27 mouse cellular contexts compared by ENCODE assay signal in genomic region chr8:96880956-96881355, GRCm38 (mm10).
DNase-seq lines count a peak whose midpoint lies in the region; ATAC-seq and TF ChIP-seq lines count a peak whose summit lies in the region.
"Had no signal": no experiment of that assay in that cellular context is flagged by ENCODE, and none has a peak within 500 bp of the region (broad histone marks: within the 10 kb centered on the region; RNA-seq: fewer than 3 reads in every experiment).

No protein-coding gene starts in this region.

- no peak overlapping the region for H3K9ac ChIP-seq in embryonic facial prominence, embryonic 14.5 days (ENCODE audit: low read depth, low read length)
- H3K9ac ChIP-seq in forebrain, postnatal 0 days: no peak overlapping the region
- H3K9ac ChIP-seq in forebrain, embryonic 11.5 days (ENCODE audit: low read length): no peak overlapping the region
- H3K9ac ChIP-seq in lung, embryonic 14.5 days: no peak overlapping the region
- H3K9ac ChIP-seq: embryonic facial prominence, embryonic 12.5 days; heart, embryonic 12.5 days; heart, embryonic 15.5 days; hindbrain, embryonic 12.5 days had no signal

- no peaks in the 10 kb centered on the region for H3K36me3 ChIP-seq in embryonic facial prominence, embryonic 14.5 days (ENCODE audit: control insufficient read depth, insufficient read depth, low read length)
- H3K36me3 ChIP-seq in embryonic facial prominence, embryonic 10.5 days (replicated peaks): no peaks in the 10 kb centered on the region
- H3K36me3 ChIP-seq in forebrain, postnatal 0 days (ENCODE audit: insufficient read depth): no peaks in the 10 kb centered on the region
- no peaks in the 10 kb centered on the region for H3K36me3 ChIP-seq in forebrain, embryonic 11.5 days (ENCODE audit: control insufficient read depth, insufficient read depth, low read length)
- no peaks in the 10 kb centered on the region for H3K36me3 ChIP-seq in lung, embryonic 14.5 days (ENCODE audit: insufficient read depth)
- H3K36me3 ChIP-seq: embryonic facial prominence, embryonic 12.5 days; heart, embryonic 12.5 days; heart, embryonic 15.5 days; hindbrain, embryonic 12.5 days had no signal

- no peak for TF ChIP-seq POLR2A in lung, adult 2 months (IDR thresholded peaks at IDR 0.05; ENCODE audit: borderline replicate concordance, extremely low read depth, low read depth, low read length)

- TF ChIP-seq CTCF in forebrain, postnatal 0 days (IDR thresholded peaks at IDR 0.05; ENCODE audit: low read depth): no peak
- TF ChIP-seq CTCF in lung, embryonic 14.5 days (IDR thresholded peaks at IDR 0.05; ENCODE audit: low read depth): no peak
- TF ChIP-seq CTCF in lung, adult 2 months (IDR thresholded peaks at IDR 0.05; ENCODE audit: insufficient read depth, low read length): no peak

- 47% methylated on average over 2 of the region's 2 CpGs for WGBS in embryonic facial prominence, embryonic 14.5 days
- 77% methylated on average over 2 of the region's 2 CpGs for WGBS in embryonic facial prominence, embryonic 10.5 days
- 26% methylated on average over 2 of the region's 2 CpGs for WGBS in forebrain, postnatal 0 days
- 66% methylated on average over 2 of the region's 2 CpGs for WGBS in forebrain, embryonic 11.5 days
- WGBS in lung, embryonic 14.5 days: 30% methylated on average over 2 of the region's 2 CpGs
- WGBS in lung, adult 2 months: 52% methylated on average over 2 of the region's 2 CpGs

- H3K4me1 ChIP-seq in embryonic facial prominence, embryonic 14.5 days (ENCODE audit: control insufficient read depth, insufficient read depth, low read length): no peaks in the 10 kb centered on the region
- H3K4me1 ChIP-seq in embryonic facial prominence, embryonic 10.5 days: no peaks in the 10 kb centered on the region
- no peaks in the 10 kb centered on the region for H3K4me1 ChIP-seq in forebrain, postnatal 0 days (ENCODE audit: insufficient read depth)
- H3K4me1 ChIP-seq in forebrain, embryonic 11.5 days (replicated peaks; ENCODE audit: control insufficient read depth, insufficient read depth, low read length): no peaks in the 10 kb centered on the region
- no peaks in the 10 kb centered on the region for H3K4me1 ChIP-seq in lung, embryonic 14.5 days (ENCODE audit: insufficient read depth)
- H3K4me1 ChIP-seq in lung, adult 2 months (ENCODE audit: control insufficient read depth, insufficient read depth, low read length): no peaks in the 10 kb centered on the region
- H3K4me1 ChIP-seq: embryonic facial prominence, embryonic 12.5 days; heart, embryonic 12.5 days; heart, embryonic 15.5 days; hindbrain, embryonic 12.5 days had no signal

- H3K9me3 ChIP-seq in embryonic facial prominence, embryonic 14.5 days (ENCODE audit: control insufficient read depth, low read length): no peaks in the 10 kb centered on the region
- no peaks in the 10 kb centered on the region for H3K9me3 ChIP-seq in embryonic facial prominence, embryonic 10.5 days
- H3K9me3 ChIP-seq in forebrain, postnatal 0 days (ENCODE audit: low read length): no peaks in the 10 kb centered on the region
- H3K9me3 ChIP-seq in forebrain, embryonic 11.5 days (ENCODE audit: control insufficient read depth, low read length): no peaks in the 10 kb centered on the region
- no peaks in the 10 kb centered on the region for H3K9me3 ChIP-seq in lung, embryonic 14.5 days (ENCODE audit: low read depth, low read length)
- H3K9me3 ChIP-seq: embryonic facial prominence, embryonic 12.5 days; heart, embryonic 12.5 days; heart, embryonic 15.5 days; hindbrain, embryonic 12.5 days had no signal

- H3K4me2 ChIP-seq in embryonic facial prominence, embryonic 14.5 days (ENCODE audit: low read depth, low read length): no peak overlapping the region
- H3K4me2 ChIP-seq in forebrain, postnatal 0 days (ENCODE audit: low read depth): no peak overlapping the region
- H3K4me2 ChIP-seq in forebrain, embryonic 11.5 days (ENCODE audit: low read depth, low read length, severe bottlenecking): no peak overlapping the region
- no peak overlapping the region for H3K4me2 ChIP-seq in lung, embryonic 14.5 days
- H3K4me2 ChIP-seq: embryonic facial prominence, embryonic 12.5 days; heart, embryonic 12.5 days; heart, embryonic 15.5 days; hindbrain, embryonic 12.5 days had no signal

- no peak overlapping the region for H3K27ac ChIP-seq in embryonic facial prominence, embryonic 14.5 days (replicated peaks; ENCODE audit: low read depth, low read length)
- H3K27ac ChIP-seq in embryonic facial prominence, embryonic 10.5 days (replicated peaks): no peak overlapping the region
- no peak overlapping the region for H3K27ac ChIP-seq in forebrain, postnatal 0 days (ENCODE audit: low read depth, low read length)
- H3K27ac ChIP-seq in forebrain, embryonic 11.5 days (ENCODE audit: low read depth, low read length): no peak overlapping the region
- H3K27ac ChIP-seq in lung, embryonic 14.5 days (ENCODE audit: low read depth): no peak overlapping the region
- H3K27ac ChIP-seq: embryonic facial prominence, embryonic 12.5 days; heart, embryonic 15.5 days; hindbrain, embryonic 12.5 days had no signal

- ATAC-seq in embryonic facial prominence, embryonic 14.5 days (ENCODE audit: low read depth): no peak
- ATAC-seq in forebrain, postnatal 0 days: no peak
- ATAC-seq in forebrain, embryonic 11.5 days (replicated peaks; ENCODE audit: low FRiP score): no peak
- no peak for ATAC-seq in lung, embryonic 14.5 days (ENCODE audit: insufficient read depth)
- ATAC-seq: activated CD4-positive, CD25-positive, alpha-beta regulatory T cell, adult 4 months; hindbrain, embryonic 16.5 days; inflammation-experienced regulatory T-cells, adult 6 months; intestine, embryonic 16.5 days had no signal

- no peak overlapping the region for H3K4me3 ChIP-seq in embryonic facial prominence, embryonic 14.5 days (ENCODE audit: low read depth, low read length)
- H3K4me3 ChIP-seq in embryonic facial prominence, embryonic 10.5 days: no peak overlapping the region
- H3K4me3 ChIP-seq in forebrain, postnatal 0 days (ENCODE audit: low read depth, low read length): no peak overlapping the region
- no peak overlapping the region for H3K4me3 ChIP-seq in forebrain, embryonic 11.5 days (ENCODE audit: low read depth, low read length)
- no peak overlapping the region for H3K4me3 ChIP-seq in lung, embryonic 14.5 days (ENCODE audit: low read depth, low read length)
- H3K4me3 ChIP-seq in lung, adult 2 months (replicated peaks; ENCODE audit: extremely low read depth, low read depth, low read length): no peak overlapping the region
- H3K4me3 ChIP-seq: embryonic facial prominence, embryonic 12.5 days; erythroblast, embryonic 14.5 days; heart, embryonic 12.5 days; heart, embryonic 15.5 days; hindbrain, embryonic 12.5 days had no signal

- H3K27me3 ChIP-seq in embryonic facial prominence, embryonic 14.5 days (replicated peaks; ENCODE audit: control insufficient read depth, insufficient read depth, low read length): no peaks in the 10 kb centered on the region
- no peaks in the 10 kb centered on the region for H3K27me3 ChIP-seq in embryonic facial prominence, embryonic 10.5 days (replicated peaks; ENCODE audit: low read depth, poor library complexity, severe bottlenecking)
- H3K27me3 ChIP-seq in forebrain, postnatal 0 days (ENCODE audit: insufficient read depth, low read length): no peaks in the 10 kb centered on the region
- H3K27me3 ChIP-seq in forebrain, embryonic 11.5 days (ENCODE audit: control insufficient read depth, insufficient read depth, low read length): no peaks in the 10 kb centered on the region
- no peaks in the 10 kb centered on the region for H3K27me3 ChIP-seq in lung, embryonic 14.5 days (ENCODE audit: insufficient read depth, low read length)
- H3K27me3 ChIP-seq: embryonic facial prominence, embryonic 12.5 days; heart, embryonic 12.5 days; heart, embryonic 15.5 days; hindbrain, embryonic 12.5 days had no signal

- peak; percentile 32 for DNase-seq in embryonic facial prominence, embryonic 14.5 days (ENCODE audit: low spot score)
- DNase-seq in embryonic facial prominence, embryonic 10.5 days (ENCODE audit: low spot score): no peak
- DNase-seq in forebrain, postnatal 0 days: peak; percentile 30
- DNase-seq in forebrain, embryonic 11.5 days (ENCODE audit: low spot score): no peak
- DNase-seq in lung, embryonic 14.5 days: peak; percentile 14
- DNase-seq in lung, adult 2 months: no peak
- DNase-seq in brain, adult 2 months (ENCODE audit: low read depth, low spot score): peak; percentile 29
- no peak for DNase-seq in adrenal gland, postnatal 36 days
- DNase-seq: adrenal gland, adult 8-10 months; adrenal gland, postnatal 25 days; cerebellum, adult 18-20 months; cerebellum, adult 9-10 months; cerebellum, postnatal 14 days; gastrocnemius, postnatal 25 days; heart, adult 18-20 months; heart, postnatal 10 days; heart, postnatal 36 days; kidney, adult 18-20 months had no signal

Comparison
In these comparisons a context has a peak if more than half of its experiments do, and no peak if none do; other contexts are left out.
1. DNase-seq: peak in embryonic facial prominence, embryonic 14.5 days (single experiment), forebrain, postnatal 0 days (single experiment), lung, embryonic 14.5 days (single experiment) and brain, adult 2 months (single experiment); none in embryonic facial prominence, embryonic 10.5 days (single experiment), forebrain, embryonic 11.5 days (single experiment), lung, adult 2 months (single experiment) and adrenal gland, postnatal 36 days (0 of 2).